Mouse (Mus musculus): ENCODE measurements around the gene Agps.
"Not testable (repeated sequence)": the region's sequence is repeated elsewhere in the genome, so short reads cannot be mapped to it uniquely, and the experiment has no call there.

Gene Agps

DNA sequence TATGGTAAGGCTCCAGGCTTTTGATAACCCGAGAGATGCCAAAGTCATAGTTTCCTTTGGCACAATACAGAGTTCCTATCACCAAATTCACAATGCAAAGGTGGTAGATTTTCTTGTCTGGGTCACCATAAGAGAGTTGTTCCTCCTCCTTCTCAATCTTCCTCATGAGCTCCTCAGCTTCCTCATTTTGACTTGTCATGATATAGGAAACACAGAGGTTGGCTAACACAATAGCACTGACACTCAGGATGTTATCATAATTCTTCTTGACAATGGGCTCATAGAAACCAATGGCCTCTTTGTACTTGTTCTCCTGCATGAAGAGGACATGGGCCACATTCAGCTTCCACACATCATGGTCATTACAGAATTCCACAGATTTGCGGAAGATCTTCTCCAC is 104.7 kb downstream of the Agps start:
- DNase-seq, result not testable (repeated sequence)

DNA sequence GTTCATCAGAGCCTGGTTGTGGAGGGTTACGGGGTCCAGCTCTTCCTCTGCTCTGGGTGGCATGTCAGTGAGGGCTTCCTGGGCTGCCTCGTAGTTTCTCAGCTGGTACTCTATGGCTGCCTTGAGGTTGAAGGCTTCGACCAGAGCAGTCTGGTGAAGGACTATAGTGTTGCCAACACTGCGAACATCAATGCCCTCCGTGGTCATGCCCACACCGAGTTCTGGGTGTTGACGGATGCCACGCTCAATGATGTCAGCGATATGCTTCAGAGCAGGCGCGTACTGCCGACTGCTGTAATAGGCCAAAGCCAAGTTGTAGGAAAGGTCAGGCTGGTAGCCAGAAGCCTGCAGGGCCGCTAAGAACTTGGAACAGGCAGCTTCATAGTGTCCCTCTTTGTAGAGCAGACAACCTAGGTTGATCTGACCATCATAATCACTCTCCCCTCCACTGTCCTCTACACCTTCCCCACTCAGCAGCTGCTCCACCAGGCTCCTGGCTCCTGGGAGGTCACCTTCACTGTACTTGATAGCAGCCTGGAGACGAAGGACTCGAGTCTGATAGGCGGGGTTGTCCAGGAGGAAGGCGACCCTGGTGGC is 105.6 kb downstream of the Agps start:
- peak; percentile 79 to 82 for DNase-seq

DNA sequence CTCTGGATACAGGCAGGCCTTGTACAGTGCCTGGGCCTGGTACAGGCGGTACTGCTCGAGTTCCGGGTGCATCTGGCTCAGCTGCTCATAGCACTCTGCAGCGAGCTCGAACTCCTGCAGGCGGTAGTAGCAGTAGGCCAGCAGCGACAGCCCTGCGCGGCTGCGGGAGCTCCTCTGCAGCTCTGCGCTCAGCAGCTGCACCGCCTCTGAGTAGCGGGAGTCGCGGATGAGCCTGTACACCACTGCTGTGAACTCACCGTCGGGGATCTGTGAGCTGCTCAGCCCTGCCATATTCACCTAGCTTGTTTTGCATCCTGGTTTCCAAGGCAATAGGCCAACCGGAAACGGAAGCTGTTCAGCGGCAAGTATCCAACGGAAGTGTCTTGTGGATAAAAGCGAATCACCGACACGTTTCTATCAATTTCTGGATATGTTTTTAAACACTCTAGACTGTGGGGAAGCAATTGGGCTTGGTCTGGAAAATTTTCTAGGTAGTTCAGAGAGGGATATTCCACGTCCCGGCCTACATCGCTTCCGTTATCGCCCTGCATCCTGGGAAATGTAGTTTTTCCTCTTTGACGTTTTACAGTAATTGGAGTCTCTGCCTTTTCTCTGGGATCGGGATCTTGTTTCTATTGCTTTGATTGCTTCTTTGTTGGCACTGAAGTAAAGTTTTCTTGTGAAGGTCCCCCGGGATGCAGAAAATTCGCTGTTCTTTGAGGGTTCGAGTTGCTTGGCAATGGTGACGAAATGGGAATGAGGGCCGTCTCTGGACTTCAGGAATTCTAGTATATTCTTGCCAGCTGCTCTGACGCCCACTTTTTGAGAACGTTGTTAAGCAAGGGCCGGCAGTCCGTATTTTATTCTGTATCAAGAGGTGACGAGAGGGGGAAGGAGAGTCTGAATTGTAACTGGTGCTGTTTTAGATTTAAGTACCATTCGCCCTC is 106.4 kb downstream of the Agps start, which contains the start of gene Ttc30b:
TSS of gene Ttc30b (minus strand) at position 469 of the 947 bp plus-strand sequence.
- peak; percentile 89 to 92 for DNase-seq

- no peak for DNase-seq
Observed at GRCm38 (mm10) chr2:75950685-75951084, 118.7 kb downstream of the Agps start.

DNA sequence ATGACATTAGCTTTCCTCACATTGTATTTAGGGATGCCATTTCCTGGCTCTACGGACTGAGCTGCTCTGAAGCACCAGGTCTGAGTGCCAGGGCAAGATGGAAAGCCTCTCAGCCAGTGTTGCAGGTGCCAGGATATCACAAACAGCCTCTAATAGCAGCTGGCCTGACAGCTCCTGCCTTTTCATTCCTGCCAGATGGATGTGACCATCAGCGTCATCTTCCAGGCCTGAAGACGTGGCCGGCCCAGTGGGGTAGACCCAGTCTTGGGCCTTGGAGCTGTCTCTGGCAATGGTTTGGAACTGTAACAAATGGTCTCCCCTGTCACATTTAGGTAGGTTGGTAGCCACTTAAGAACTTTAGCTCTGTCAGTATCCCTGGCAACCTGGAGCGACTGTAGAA is 121.3 kb downstream of the Agps start:
- peak; percentile 73 to 83 for DNase-seq

DNA sequence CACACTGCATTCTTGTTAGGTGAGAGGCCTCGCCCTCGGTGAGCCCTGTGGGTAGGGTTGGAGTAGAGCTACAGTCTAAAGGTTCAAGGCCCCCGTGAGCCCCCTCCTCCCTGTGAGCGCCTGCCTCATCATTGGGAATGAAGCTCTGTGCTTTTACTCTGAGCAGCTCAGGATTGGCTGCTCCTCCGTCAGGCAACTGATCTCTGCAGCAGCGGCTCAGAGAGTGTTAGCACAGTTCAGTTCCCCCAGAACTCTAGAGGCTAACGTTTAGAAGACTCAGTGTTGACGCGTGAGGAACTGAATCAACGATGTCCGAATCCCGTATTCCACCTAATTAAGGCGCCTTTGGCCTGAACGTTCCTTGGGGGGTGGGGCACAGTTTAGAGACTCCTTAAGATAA is 123.7 kb downstream of the Agps start:
- DNase-seq, result peak in 1 of 2 experiments; percentile 18

DNA sequence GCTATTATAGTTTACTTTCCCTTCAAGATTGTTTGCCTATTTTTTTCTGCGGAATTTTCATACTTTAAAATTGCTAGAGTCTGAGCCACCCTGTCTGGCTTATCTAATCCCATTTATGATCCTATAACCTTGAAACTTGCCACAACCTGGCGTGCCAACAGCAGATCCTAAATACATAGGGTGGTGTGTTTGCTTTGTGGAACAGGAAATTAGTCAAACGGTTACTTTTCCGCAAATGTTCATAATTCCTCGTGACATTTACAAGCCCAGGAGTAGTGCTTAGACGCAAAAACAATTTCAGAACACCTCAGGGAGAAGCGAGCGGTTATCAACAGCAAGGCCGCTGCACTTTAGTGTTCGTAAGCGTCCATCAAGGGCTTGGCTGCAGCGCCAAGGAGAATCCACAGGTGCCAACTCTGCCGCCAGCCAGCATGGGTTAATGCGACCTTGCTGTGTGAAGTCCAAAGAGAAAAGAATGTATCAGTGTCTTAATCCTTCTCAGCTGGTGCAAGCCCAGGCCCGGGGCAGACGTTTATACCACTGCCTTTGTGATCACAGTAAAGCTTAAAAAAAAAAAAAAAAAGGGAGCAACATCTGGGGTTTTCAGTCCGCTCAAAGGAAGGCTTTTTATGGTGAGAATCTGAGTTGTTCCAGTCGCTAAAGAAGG is 127.3 kb downstream of the Agps start:
- peak; percentile 75 to 81 for DNase-seq

DNA sequence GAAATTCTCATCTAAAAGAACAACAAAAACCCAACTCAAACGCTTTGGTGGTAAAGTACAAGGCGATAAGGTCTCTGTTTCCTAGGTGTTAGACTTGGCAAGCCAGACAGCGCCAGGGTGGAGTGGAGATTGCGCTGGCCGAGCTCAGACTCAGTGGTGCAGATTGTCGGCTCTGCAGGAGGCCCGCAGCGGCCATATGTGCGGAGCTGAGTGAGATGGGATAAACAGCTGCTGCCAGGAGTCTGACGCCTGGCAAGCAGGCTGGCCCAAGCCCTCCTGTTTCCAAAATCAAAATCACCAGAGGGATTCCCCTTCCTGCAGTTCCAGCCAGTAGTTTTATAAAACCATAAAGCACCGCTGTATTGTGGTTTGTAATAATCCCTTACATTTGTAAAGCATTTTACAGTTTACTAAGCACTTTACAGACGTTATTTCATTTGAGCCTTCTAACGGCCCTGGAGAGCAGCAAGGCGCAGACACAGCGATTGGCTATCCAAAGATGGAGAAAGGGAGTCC is 127.9 kb downstream of the Agps start:
- DNase-seq, result peak; percentile 88 to 95

- peak; percentile 65 to 76 for DNase-seq
Observed at GRCm38 (mm10) chr2:75960366-75961330, 128.7 kb downstream of the Agps start.

GRCm38 (mm10) chr2:75963211-75963840 is 131.3 kb downstream of the Agps start:
- no peak for DNase-seq

DNA sequence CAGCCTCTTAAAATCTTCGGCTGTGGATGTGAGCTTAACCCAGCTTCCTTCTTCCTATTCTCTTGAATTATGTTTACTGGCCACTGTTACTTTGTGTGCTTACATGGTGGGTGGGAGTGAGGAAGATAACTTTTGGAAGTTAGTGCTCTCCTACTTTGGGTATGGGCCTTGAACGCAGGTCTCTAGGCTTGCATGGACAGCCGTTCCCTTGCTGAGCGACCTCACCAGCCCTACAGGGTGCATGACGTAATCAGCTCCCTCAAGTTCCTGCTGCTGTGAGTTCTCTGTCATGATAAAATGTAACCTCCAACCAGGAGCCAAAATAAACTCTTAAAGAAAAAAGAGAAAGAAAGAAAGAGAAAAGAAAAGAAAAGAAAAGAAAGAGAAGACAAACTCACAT is 132.1 kb downstream of the Agps start:
- DNase-seq, result no peak

- DNase-seq, result peak; percentile 85 to 89
Observed at GRCm38 (mm10) chr2:75964512-75964911, 132.5 kb downstream of the Agps start.

- peak; percentile 88 to 89 for DNase-seq
Observed at GRCm38 (mm10) chr2:75964972-75965371, 133.0 kb downstream of the Agps start.

DNA sequence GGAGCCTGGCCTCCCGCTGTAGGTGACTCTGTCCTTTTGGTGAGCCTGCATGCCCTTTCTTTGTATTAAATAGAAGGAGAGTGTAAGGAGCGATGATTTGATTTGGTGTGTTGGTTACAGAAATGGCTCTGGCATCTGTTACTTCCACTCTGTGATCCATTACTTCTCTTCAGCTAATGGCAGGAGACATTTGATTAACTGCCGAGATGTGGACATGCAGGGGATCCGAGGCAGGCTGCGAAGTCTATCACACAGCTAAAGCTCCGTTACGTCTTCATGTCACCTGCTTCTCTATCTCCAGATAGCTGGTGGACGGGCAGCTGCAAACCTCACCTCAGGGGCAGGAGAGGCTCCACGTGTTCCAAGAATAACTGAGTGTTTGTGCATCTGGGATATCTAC is 142.2 kb downstream of the Agps start:
- peak; percentile 37 to 44 for DNase-seq

DNA sequence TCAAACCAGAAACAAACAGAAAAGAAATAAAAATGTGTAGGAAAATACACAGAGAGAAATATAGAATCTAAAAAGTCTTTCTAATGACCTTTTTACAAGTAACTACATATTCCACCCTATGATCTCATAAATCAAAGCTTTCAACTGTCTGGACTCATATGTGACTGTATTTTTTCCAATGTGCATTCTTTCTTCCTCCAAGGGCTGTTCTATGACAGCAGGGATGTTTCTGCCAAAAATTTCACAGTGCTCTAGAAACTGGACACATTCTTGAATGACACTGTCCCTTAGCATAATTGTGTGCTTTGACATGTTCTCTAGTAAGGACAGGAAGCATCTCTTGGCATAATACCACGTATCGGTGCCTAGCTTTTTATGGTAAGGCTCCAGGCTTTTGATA is 144.1 kb downstream of the Agps start:
- not testable (repeated sequence) for DNase-seq

DNA sequence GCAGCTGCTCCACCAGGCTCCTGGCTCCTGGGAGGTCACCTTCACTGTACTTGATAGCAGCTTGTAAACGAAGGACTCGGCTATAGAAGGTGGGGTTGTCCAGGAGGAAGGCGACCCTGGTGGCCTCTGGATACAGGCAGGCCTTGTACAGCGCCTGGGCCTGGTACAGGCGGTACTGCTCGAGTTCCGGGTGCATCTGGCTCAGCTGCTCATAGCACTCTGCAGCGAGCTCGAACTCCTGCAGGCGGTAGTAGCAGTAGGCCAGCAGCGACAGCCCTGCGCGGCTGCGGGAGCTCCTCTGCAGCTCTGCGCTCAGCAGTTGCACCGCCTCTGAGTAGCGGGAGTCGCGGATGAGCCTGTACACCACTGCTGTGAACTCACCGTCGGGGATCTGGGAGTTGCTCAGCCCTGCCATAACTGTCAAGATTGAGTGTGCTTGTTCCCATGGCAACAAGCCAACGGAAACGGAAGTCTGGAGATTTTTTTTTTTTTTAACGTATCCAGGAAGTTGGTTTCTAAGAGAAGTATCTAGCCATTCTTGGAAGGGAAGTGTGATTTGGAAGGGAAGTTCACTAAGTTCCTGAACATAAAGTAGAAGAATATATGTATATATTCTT is 145.9 kb downstream of the Agps start, which contains the start of gene Ttc30a2:
TSS of gene Ttc30a2 (minus strand) at position 419 of the 617 bp plus-strand sequence.
- DNase-seq, result peak; percentile 43 to 54

Data from cerebellum, postnatal 10 days (tissue).